Mouse (Mus musculus) lung, embryonic 16.5 days (tissue): Measurements from ENCODE around the gene Ttll5. TPM values are rescaled to one million over a fixed set of nuclear protein-coding genes. Genes with fewer than 3 reads are reported as not detected.
A peak's percentile ranks its signal among the peaks of the same experiment; 100 is the strongest.

Experiments used
- ATAC-seq: fragments of 200-750 bp; cut with Nextera tagmentation; 2 replicates; pipeline ENCODE4 v1.8.0; 2017; ENCODE audit warnings: low read depth, mild to moderate bottlenecking, moderate library complexity
- H3K27ac ChIP-seq: fragments of 300-500 bp; sonication (generic); 2 replicates; pipeline ENCODE4 v1.5.1; 2014; ENCODE audit warnings: mild to moderate bottlenecking, control low read depth, low read length
- H3K27me3 ChIP-seq: fragments of 300-500 bp; sonication (generic); 2 replicates; pipeline ENCODE4 v1.6.1; 2014; ENCODE audit warnings: low read depth, low read length, mixed read lengths; ENCODE audit not compliant: control insufficient read depth, insufficient read depth
- H3K36me3 ChIP-seq: fragments of 300-500 bp; sonication (generic); 2 replicates; pipeline ENCODE4 v1.6.1; 2014; ENCODE audit warnings: low read length; ENCODE audit not compliant: control insufficient read depth, insufficient read depth
- H3K4me1 ChIP-seq: fragments of 300-500 bp; sonication (generic); replicated peaks from 2 replicates; pipeline ENCODE4 v1.6.1; 2014; ENCODE audit warnings: low read length, mixed read lengths; ENCODE audit not compliant: control insufficient read depth, insufficient read depth
- H3K4me2 ChIP-seq: fragments of 300-500 bp; sonication (generic); 2 replicates; pipeline ENCODE4 v1.6.1; 2014; ENCODE audit warnings: low read depth, low read length, control low read depth
- H3K4me3 ChIP-seq: fragments of 300-500 bp; sonication (generic); 2 replicates; pipeline ENCODE4 v1.5.1; 2014; ENCODE audit warnings: mild to moderate bottlenecking, low read length, control low read depth
- H3K9ac ChIP-seq: fragments of 300-500 bp; sonication (generic); 2 replicates; pipeline ENCODE4 v1.6.1; 2014; ENCODE audit warnings: low read length, control low read depth
- H3K9me3 ChIP-seq: fragments of 300-500 bp; sonication (generic); 2 replicates; pipeline ENCODE4 v1.6.1; 2016; ENCODE audit warnings: low read length; ENCODE audit not compliant: control insufficient read depth
- WGBS: fragments of 180-500 bp; shearing (Covaris S2); extraction: QIAGEN DNeasy Blood & Tissue Kit; methylation state at CpG from one replicate; pipeline ENCODE4 v1.1.7; 2014; 5-methylcytosine and 5-hydroxymethylcytosine counted together
- polyA plus RNA-seq: library from polyadenylated mRNA; unstranded; fragments of >200 nt; fragmentation: Nextera tagmentation; extraction: Ambion mirVana; gene quantifications from 2 replicates; pipeline ENCODE4 v1.2.1, GENCODE M21; 2015

Ttll5 gene
- polyA plus RNA-seq, 1 experiment from 2014 or later, result 17.5 TPM

DNA sequence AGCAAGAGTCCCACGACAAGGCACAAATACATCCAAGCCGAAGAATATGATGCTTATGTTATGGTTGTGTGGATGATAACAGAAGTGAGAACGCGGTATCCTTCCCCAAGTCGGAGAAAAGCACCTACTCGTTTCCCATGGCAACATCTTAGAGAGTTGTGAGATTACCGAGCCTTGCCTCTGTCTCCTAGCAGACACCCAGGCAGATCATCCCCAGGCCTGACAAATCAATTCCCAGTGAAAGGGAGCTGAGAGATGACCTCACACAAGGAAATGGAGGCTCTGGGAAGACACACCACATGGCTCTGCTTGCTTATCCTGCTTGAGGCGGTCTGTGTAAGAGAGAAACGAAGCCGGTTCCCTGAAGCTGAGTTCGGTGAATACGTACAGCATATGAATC, 250.2 kb downstream of the Ttll5 start:
- no peak for ATAC-seq
- 64% methylated on average over 12 of the region's 12 CpGs for WGBS
- H3K36me3 ChIP-seq, result no peaks in the 10 kb centered on the region

DNA sequence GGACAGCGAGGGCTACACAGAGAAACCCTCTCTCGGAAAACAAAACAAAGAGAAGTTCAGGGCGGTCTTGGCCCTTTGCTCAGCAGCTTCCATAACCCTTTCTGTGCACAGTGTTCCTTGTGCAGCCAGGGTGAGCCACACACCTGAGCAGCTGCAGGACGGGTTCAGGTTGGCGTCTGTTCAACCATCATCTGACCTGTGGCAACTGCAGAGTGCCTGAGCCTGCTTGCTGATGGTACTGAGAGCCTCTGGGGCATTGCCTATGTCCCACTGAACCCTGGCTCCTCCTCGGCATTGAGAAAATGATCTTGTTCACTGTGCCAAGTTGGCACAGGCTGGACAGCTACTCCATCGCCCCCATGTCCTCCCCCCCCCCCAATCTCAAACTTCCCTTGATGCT, 250.9 kb downstream of the Ttll5 start:
- Histone ChIP-seq H3K27me3 (no peaks in the 10 kb centered on the region), H3K4me1 (peaks cover 17% of the 10 kb centered on the region), H3K27ac (no peak overlapping the region), H3K4me3 (peak overlapping the region; percentile 63; the same call in 1 of the 2 replicates), H3K9me3 (no peaks in the 10 kb centered on the region), H3K4me2 (peak overlapping the region; percentile 89), H3K36me3 (no peaks in the 10 kb centered on the region), H3K9ac (no peak overlapping the region; the same call in none of the 2 replicates)
- 80% methylated on average over 7 of the region's 7 CpGs for WGBS
- no peak for ATAC-seq

More for the DNA sequence above, 250.2 kb downstream of the Ttll5 start:
- H3K27me3 ChIP-seq, result no peaks in the 10 kb centered on the region
- peaks cover 17% of the 10 kb centered on the region for H3K4me1 ChIP-seq
- H3K27ac ChIP-seq, result no peak overlapping the region
- H3K9ac ChIP-seq, result no peak overlapping the region
- H3K4me3 ChIP-seq, result no peak overlapping the region
- H3K9me3 ChIP-seq, result no peaks in the 10 kb centered on the region
- no peak overlapping the region for H3K4me2 ChIP-seq

DNA sequence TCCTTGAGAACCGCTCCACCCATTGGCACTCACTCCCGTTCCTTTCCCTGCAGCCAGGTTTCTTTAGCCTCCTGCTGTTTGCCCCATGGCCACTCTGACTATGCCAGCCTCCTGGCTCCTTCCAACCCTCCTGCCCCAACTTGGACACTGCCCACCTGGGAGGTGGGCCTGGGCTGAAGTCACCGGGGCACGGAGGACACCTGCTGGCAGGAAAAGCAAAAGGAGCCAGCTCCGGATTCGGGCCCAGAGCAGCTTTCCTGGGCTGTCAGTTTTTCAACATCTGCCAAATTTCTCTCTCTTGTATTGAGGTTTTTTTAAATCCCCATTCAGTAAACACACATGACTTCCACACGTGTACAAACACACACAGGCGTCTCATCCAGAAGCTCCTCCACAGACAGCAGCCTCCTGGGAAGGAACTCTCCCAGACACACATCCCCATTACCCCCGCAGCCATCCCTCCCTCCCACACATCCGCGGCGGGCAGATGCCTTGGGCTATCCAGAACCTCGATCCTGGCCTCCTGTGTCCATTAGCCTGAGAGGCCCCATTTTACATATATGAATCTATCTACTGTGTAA, 252.0 kb downstream of the Ttll5 start:
- no peaks in the 10 kb centered on the region for H3K27me3 ChIP-seq
- WGBS, result 8% methylated on average over 13 of the region's 13 CpGs
- H3K4me1 ChIP-seq, result peaks cover 17% of the 10 kb centered on the region
- no peaks in the 10 kb centered on the region for H3K9me3 ChIP-seq
- H3K36me3 ChIP-seq, result no peaks in the 10 kb centered on the region
- H3K9ac ChIP-seq, result peak overlapping the region; percentile 87
- ATAC-seq, result no peak
- no peak overlapping the region for H3K27ac ChIP-seq
- peak overlapping the region; percentile 89 for H3K4me2 ChIP-seq
- peak overlapping the region; percentile 63 for H3K4me3 ChIP-seq

DNA sequence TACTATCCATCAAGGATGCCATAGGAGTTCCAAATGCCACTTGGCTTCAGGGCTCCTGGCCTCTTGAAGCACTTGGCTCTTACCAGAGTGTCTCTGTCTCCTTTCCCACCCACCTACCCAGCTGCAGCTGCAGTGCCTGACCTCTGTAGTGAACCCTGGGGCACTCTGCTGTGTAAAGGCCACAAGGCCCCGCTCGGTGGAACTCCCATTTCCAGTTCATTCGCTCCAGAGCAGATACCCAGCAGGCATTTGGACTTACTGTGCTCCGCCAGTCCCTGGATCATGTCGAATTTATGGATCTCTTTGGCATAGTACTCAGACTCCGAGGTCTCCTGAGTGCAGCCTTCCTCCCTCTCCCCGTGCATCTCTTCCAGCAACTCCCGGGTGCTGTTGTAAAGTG, 252.9 kb downstream of the Ttll5 start:
- Histone ChIP-seq H3K4me3 (peak overlapping the region; percentile 63), H3K36me3 (no peaks in the 10 kb centered on the region), H3K4me2 (peak overlapping the region; percentile 89), H3K9ac (peak overlapping the region; percentile 87), H3K4me1 (peaks cover 17% of the 10 kb centered on the region), H3K27me3 (no peaks in the 10 kb centered on the region), H3K9me3 (no peaks in the 10 kb centered on the region), H3K27ac (peak overlapping the region; percentile 98)
- WGBS, result 29% methylated on average over 8 of the region's 8 CpGs
- no peak for ATAC-seq

DNA sequence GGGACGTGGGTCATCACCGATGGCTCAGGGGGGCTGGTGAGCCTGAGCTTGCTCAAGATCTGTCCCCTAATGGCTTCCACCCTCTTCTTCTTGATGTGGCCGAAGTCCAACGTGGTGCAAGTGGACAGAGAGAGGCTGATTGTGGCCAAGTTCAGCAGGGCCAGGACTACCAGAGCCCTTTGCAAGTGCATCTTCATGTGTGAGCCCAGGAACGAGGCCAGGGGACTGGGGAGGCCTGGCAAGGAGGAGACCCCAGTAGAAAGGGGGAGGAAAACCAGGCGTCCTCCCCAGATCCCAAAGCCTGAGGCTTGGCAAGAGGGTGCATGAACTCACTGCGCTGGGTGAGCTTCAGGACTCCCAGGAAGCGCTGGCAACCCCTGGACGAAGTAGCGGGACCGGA, 253.3 kb downstream of the Ttll5 start:
- H3K36me3 ChIP-seq, result no peaks in the 10 kb centered on the region
- peak overlapping the region; percentile 98 for H3K27ac ChIP-seq
- no peaks in the 10 kb centered on the region for H3K9me3 ChIP-seq
- ATAC-seq, result no peak
- H3K4me2 ChIP-seq, result peak overlapping the region; percentile 89
- no peaks in the 10 kb centered on the region for H3K27me3 ChIP-seq
- H3K4me3 ChIP-seq, result peak overlapping the region; percentile 63
- peaks cover 17% of the 10 kb centered on the region for H3K4me1 ChIP-seq
- 15% methylated on average over 11 of the region's 11 CpGs for WGBS
- H3K9ac ChIP-seq, result peak overlapping the region; percentile 87

DNA sequence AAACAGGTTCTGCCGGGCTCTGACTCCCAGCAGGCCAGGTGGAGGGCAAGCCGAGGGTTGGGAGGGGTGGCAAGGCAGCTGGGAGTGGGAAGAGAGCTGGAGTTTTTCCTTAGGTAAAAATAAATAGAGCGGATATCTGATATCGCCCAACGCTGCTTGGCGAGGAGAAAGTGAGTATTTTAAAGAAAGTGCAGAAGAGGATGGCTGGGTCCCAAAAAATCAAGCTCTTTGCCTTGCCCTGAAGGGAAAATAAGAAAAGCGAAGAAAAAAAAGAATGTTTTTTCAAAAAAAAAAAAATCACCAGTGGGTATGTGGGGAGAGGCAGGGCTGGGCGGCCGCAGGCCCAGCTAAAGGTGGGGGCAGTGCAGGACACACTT, 253.7 kb downstream of the Ttll5 start:
- no peak for ATAC-seq
- Histone ChIP-seq H3K4me3 (peak overlapping the region; percentile 63), H3K36me3 (no peaks in the 10 kb centered on the region), H3K4me2 (peak overlapping the region; percentile 89), H3K9ac (peak overlapping the region; percentile 87), H3K4me1 (peaks cover 20% of the 10 kb centered on the region), H3K27ac (peak overlapping the region; percentile 98), H3K27me3 (no peaks in the 10 kb centered on the region), H3K9me3 (no peaks in the 10 kb centered on the region)
- 10% methylated on average over 9 of the region's 9 CpGs for WGBS

DNA sequence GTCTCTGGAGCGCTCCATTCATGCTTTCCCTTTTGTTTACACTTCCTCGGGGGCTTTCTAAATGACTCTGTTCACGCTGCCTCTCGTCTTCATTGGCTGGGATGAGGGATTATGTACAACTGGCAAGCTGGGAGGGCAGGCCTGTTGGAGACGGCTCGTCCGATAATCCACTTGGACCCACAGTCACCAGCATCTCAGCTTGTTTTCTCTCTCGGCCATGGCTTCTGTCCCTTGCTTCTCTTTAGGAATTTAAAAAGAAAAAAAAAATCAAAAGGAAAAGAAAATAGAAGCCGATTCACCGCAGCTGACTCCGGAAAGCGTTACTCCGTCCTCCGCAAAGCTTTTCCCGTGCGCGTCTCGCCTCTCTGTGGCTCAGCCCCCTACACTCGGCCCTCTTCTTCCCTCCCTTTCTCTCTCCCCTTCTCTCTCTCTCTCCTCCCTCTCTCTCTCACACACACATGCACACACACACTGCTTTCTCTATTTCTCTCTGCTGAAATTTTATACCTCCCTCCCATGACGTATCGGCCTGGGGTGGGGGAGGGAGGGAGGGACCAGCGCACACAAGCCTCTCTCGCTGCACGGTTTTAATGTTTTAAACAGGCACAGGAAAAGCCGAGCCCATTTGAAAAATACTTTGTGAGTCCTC, 254.2 kb downstream of the Ttll5 start, which contains the start of gene Tgfb3:
TSS of gene Tgfb3 (minus strand) at position 489 of the 649 bp plus-strand sequence.
- Histone ChIP-seq H3K4me2 (peak within 1 kb of the TSS; percentile 89), H3K27me3 (no peaks in the 10 kb centered on the region), H3K4me1 (peaks cover 23% of the 10 kb centered on the region), H3K9ac (peak within 1 kb of the TSS; percentile 87), H3K27ac (peak within 1 kb of the TSS; percentile 98), H3K36me3 (no peaks in the 10 kb centered on the region), H3K9me3 (no peaks in the 10 kb centered on the region), H3K4me3 (peak within 1 kb of the TSS; percentile 63)
- WGBS, result under 1% methylated on average over 25 of the region's 25 CpGs
- peak; percentile 87 for ATAC-seq

DNA sequence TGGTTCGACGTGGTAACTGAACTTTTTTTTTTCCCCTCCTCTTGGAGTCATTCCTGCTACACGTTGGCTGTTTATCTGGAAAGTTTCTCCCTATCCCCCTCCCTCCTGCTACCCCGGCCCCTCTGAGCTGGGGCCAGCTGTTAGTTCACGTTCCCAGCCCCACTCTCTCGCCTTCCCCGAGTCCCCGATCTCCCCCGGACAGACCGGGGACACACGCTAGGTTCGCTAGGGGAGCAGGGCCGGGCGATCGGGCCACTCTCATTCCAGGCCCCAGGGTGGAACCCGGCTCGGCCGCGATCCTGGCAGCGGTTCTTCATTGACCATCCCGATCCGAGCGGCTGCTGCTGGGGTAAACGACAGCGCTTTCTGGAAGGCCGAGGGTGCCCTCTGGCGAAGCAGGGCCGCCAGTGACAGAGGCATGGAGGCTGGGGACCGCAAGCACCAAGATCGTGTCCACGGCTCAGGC, 254.8 kb downstream of the Ttll5 start:
- no peaks in the 10 kb centered on the region for H3K9me3 ChIP-seq
- peak overlapping the region; percentile 87 for H3K9ac ChIP-seq
- no peaks in the 10 kb centered on the region for H3K27me3 ChIP-seq
- H3K36me3 ChIP-seq, result no peaks in the 10 kb centered on the region
- peak overlapping the region; percentile 98 for H3K27ac ChIP-seq
- peak; percentile 82 for ATAC-seq
- WGBS, result under 1% methylated on average over 31 of the region's 31 CpGs
- peak overlapping the region; percentile 89 for H3K4me2 ChIP-seq
- peak overlapping the region; percentile 63 for H3K4me3 ChIP-seq
- H3K4me1 ChIP-seq, result peaks cover 23% of the 10 kb centered on the region

DNA sequence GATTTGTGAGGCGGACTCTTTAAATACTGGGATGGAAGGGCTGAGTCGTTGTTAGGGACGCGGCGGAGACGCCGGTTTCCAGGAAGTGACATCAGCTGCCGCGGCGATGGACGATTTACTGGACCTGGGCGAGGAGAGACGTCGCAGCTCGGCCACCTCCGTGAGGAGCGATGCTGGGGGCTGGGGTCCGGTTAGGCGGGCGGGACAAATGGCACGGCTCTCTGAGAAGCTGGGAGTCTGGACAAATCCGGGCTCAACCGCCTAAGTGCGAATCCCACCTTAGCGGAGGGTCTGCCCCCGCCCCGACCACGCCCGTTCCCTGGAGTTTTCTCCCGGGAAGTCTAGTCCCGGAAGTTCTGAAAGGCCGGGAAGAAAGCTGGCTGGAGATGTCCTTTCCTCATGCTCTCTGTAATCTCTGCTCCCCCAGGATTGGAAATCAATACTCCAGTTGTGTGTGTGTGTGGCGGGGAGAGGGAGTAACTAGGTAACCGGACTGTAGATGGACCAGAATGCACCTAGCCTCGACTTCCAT, 258.1 kb downstream of the Ttll5 start, which contains the start of gene Ift43:
TSS of gene Ift43 (plus strand) at position 61 of the 532 bp plus-strand sequence.
- peak within 1 kb of the TSS; percentile 74 for H3K9ac ChIP-seq
- H3K36me3 ChIP-seq, result no peaks in the 10 kb centered on the region
- WGBS, result 1% methylated on average over 27 of the region's 35 CpGs
- H3K9me3 ChIP-seq, result no peaks in the 10 kb centered on the region
- H3K27me3 ChIP-seq, result no peaks in the 10 kb centered on the region
- H3K4me2 ChIP-seq, result peak within 1 kb of the TSS; percentile 58
- H3K27ac ChIP-seq, result peak within 1 kb of the TSS; percentile 45; the same call in 1 of the 2 replicates
- H3K4me3 ChIP-seq, result peak within 1 kb of the TSS; percentile 72
- H3K4me1 ChIP-seq, result peaks cover 12% of the 10 kb centered on the region; the same call in 1 of the 2 replicates
- peak; percentile 37 for ATAC-seq
